Mouse (Mus musculus) liver, embryonic 13.5 days (tissue): ENCODE measurements around the gene Ppef1. TPM values are rescaled to one million over a fixed set of nuclear protein-coding genes. Genes with fewer than 3 reads are reported as not detected.
"Not testable (repeated sequence)": the region's sequence is repeated elsewhere in the genome, so short reads cannot be mapped to it uniquely, and the experiment has no call there.

Experiments
- ATAC-seq: fragments of 200-750 bp; cut with Nextera tagmentation; 2 replicates; pipeline ENCODE4 v1.8.0; 2017; ENCODE audit warnings: low read depth, mild to moderate bottlenecking, moderate number of reproducible peaks, moderate library complexity
- DNase-seq: peaks from one replicate; pipeline ENCODE4 v3.0.0; 2022
- H3K27ac ChIP-seq: fragments of 300-500 bp; sonication (generic); 2 replicates; pipeline ENCODE4 v1.5.1; 2015; ENCODE audit warnings: moderate library complexity, mild to moderate bottlenecking, inconsistent platforms
- H3K27me3 ChIP-seq: fragments of 300-500 bp; sonication (generic); 2 replicates; pipeline ENCODE4 v1.6.1; 2015; ENCODE audit warnings: mild to moderate bottlenecking, inconsistent platforms
- H3K36me3 ChIP-seq: fragments of 300-500 bp; sonication (generic); 2 replicates; pipeline ENCODE4 v1.6.1; 2015; ENCODE audit warnings: mild to moderate bottlenecking, inconsistent platforms
- H3K4me1 ChIP-seq: fragments of 300-500 bp; sonication (generic); replicated peaks from 2 replicates; pipeline ENCODE4 v1.6.1; 2015; ENCODE audit warnings: inconsistent platforms
- H3K4me2 ChIP-seq: fragments of 300-500 bp; sonication (generic); 2 replicates; pipeline ENCODE4 v1.6.1; 2015; ENCODE audit warnings: inconsistent platforms, mild to moderate bottlenecking, moderate library complexity
- H3K4me3 ChIP-seq: fragments of 300-500 bp; sonication (generic); replicated peaks from 2 replicates; pipeline ENCODE4 v1.5.1; 2015; ENCODE audit warnings: mild to moderate bottlenecking, inconsistent platforms
- H3K9ac ChIP-seq: fragments of 300-500 bp; sonication (generic); 2 replicates; pipeline ENCODE4 v1.6.1; 2015; ENCODE audit warnings: mild to moderate bottlenecking, inconsistent platforms
- H3K9me3 ChIP-seq: fragments of 300-500 bp; sonication (generic); replicated peaks from 2 replicates; pipeline ENCODE4 v1.6.1; 2016; ENCODE audit warnings: inconsistent platforms
- WGBS: fragments of 180-500 bp; shearing (Covaris S2); methylation state at CpG from one replicate; pipeline ENCODE4 v1.1.7; 2015; ENCODE audit not compliant: insufficient replicate concordance; 5-methylcytosine and 5-hydroxymethylcytosine counted together
- polyA plus RNA-seq: library from polyadenylated mRNA; unstranded; fragments of >200 nt; fragmentation: Nextera tagmentation; extraction: Ambion mirVana; gene quantifications from 2 replicates; pipeline ENCODE4 v1.2.1, GENCODE M21; 2015

The Ppef1 gene
- polyA plus RNA-seq, result 0.06 TPM in 1 of 2 replicates, not detected in the other

DNA sequence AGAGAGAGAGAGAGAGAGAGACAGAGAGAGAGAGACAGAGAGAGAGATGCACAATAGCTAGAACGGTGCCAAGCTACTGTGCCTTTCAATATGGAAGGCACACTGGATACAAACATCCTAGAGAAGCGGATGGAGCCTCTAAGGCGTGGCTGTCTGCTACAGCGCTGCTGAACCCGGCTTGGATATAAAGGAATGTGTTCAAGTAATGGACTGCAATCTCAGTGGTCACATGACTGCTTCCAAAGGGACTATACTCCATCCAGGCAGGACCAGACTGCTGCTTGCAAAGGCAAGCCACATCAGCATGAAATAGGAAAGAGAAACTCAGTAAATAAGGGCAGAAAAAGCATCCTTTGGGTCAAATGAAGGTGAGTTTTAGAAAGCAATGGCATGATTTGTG is at the start of gene Ppef1:
Ppef1 (minus strand) TSS at position 116 of the 400 bp plus-strand sequence.
- H3K4me3 ChIP-seq, result no peak within 1 kb of the TSS
- H3K27ac ChIP-seq, result no peak within 1 kb of the TSS
- WGBS, result 66% methylated on average over 5 of the region's 5 CpGs
- H3K9me3 ChIP-seq, result no peaks in the 10 kb centered on the region
- H3K27me3 ChIP-seq, result no peaks in the 10 kb centered on the region; the same call in 1 of the 2 replicates
- ATAC-seq, result no peak
- DNase-seq, result no peak
- H3K4me2 ChIP-seq, result no peak within 1 kb of the TSS
- no peaks in the 10 kb centered on the region for H3K36me3 ChIP-seq
- no peaks in the 10 kb centered on the region for H3K4me1 ChIP-seq
- no peak within 1 kb of the TSS for H3K9ac ChIP-seq

DNA sequence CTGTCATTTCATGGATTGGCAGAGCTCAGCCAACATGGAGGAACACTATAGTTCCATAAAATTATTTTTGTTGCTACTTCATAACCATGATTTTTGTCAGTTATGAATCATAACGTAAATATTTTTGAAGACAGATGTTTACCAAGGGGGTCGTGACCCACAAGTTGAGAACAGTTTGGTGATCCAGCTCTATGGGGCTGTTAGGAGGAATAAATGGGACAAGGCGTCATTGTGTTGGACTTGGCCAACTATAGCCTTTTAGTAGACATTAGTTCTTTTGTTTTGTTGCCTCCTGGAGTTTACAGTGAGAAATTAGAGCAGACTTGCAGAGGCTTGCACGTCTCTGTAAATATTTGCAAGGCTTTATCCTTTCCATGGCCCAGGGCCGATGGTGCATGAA is 46.7 kb upstream of the Ppef1 start:
- no peak for ATAC-seq
- no peaks in the 10 kb centered on the region for H3K4me1 ChIP-seq

DNA sequence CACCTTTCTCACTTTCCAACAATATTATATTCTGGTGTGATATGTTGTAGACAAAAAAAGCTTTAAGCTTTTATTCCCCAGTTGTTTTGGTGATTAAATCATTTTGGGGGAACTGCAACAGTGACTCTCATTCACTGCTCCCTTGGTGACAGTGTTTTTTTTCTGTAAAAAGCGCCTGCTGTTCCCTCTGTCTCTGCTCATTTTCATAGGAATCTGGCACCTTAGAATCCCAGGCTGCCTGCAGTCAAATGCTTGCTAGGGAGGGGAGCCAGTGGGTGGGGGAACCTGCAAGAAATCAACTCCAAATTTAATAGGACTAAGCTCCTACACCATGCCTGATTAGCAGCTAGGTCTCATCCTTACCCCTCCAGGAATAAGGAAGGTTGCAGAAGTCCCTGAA is 37.5 kb upstream of the Ppef1 start:
- H3K9ac ChIP-seq, result no peak overlapping the region
- H3K4me1 ChIP-seq, result no peaks in the 10 kb centered on the region
- no peaks in the 10 kb centered on the region for H3K9me3 ChIP-seq
- no peak overlapping the region for H3K27ac ChIP-seq
- ATAC-seq, result no peak
- H3K4me2 ChIP-seq, result no peak overlapping the region
- H3K27me3 ChIP-seq, result no peaks in the 10 kb centered on the region
- no peaks in the 10 kb centered on the region for H3K36me3 ChIP-seq
- H3K4me3 ChIP-seq, result no peak overlapping the region
- 28% methylated on average over 1 of the region's 1 CpGs for WGBS
- DNase-seq, result no peak

More for the DNA sequence above, 46.7 kb upstream of the Ppef1 start:
- H3K27ac ChIP-seq, result no peak overlapping the region
- DNase-seq, result no peak
- H3K36me3 ChIP-seq, result no peaks in the 10 kb centered on the region
- H3K27me3 ChIP-seq, result no peaks in the 10 kb centered on the region
- 63% methylated on average over 5 of the region's 5 CpGs for WGBS
- no peaks in the 10 kb centered on the region for H3K9me3 ChIP-seq
- no peak overlapping the region for H3K9ac ChIP-seq
- H3K4me2 ChIP-seq, result no peak overlapping the region
- H3K4me3 ChIP-seq, result no peak overlapping the region

DNA sequence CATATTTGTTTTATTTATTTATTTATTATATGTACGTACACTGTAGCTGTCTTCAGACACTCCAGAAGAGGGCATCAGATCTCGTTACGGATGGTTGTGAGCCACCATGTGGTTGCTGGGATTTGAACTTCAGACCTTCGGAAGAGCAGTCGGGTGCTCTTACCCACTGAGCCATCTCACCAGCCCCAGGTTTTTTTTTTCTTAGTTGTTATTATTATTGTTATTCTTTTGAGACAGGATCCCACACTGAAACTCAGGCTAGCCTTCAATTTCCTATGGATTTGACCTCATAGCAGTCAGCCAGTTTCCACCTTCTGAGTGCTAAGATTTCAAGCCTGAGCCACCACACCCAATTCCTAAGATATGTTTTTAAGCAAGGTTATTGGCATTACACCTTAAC is 34.1 kb upstream of the Ppef1 start:
- H3K27me3 ChIP-seq, H3K9ac ChIP-seq, H3K27ac ChIP-seq, DNase-seq, ATAC-seq, H3K4me2 ChIP-seq, H3K36me3 ChIP-seq, H3K9me3 ChIP-seq, H3K4me1 ChIP-seq, H3K4me3 ChIP-seq: not testable (repeated sequence)
- WGBS, result 76% methylated on average over 5 of the region's 5 CpGs

DNA sequence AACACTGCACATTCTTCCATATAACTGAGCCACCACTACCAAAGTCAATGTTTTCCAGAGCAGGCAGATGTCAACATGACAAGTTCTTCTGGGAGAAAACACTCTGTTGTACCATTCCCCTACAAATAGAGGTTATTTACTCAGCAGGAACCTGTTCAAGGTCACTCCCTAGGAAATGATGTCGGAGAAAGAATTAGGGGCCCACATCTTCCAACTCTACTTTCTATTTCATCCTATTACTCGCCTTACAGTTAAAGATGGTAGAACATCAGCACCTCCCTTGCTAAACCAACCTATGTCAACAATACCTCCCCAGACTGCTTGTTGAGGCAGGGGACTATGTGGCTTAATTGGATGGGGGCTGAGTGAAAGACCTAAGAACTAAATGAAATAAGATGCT is 32.1 kb upstream of the Ppef1 start, which contains the start of gene Rs1:
Rs1 (plus strand) TSS at position 301 of the 400 bp plus-strand sequence.
- H3K27ac ChIP-seq, result no peak within 1 kb of the TSS
- peak within 1 kb of the TSS; percentile 58 for H3K4me2 ChIP-seq
- no peaks in the 10 kb centered on the region for H3K4me1 ChIP-seq
- H3K27me3 ChIP-seq, result no peaks in the 10 kb centered on the region
- H3K4me3 ChIP-seq, result peak within 1 kb of the TSS; percentile 64
- no peak for ATAC-seq
- no peak for DNase-seq
- WGBS, result 60% methylated on average over 2 of the region's 2 CpGs
- H3K9me3 ChIP-seq, result no peaks in the 10 kb centered on the region
- H3K9ac ChIP-seq, result no peak within 1 kb of the TSS
- H3K36me3 ChIP-seq, result no peaks in the 10 kb centered on the region

DNA sequence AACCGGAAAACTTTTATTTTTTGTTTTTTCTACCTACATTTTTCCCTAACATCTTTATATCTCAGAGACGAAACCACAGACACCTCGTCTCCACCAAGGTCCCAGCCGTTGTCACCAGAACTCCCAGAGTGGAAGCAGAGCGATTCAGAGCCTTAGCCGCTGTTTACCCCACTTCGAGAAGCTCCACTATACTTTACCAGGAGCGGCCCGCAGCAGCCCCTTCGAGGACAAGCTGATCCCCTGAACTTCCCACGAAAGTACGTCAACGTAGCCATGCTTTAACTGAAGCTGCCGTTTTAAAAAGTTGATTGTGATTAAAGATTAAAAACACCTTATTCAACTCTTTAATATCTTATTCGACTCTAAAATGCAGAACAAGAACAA is 30.7 kb upstream of the Ppef1 start:
- Histone ChIP-seq H3K36me3 (no peaks in the 10 kb centered on the region), H3K9ac (peak overlapping the region; percentile 67), H3K27me3 (no peaks in the 10 kb centered on the region), H3K4me2 (peak overlapping the region; percentile 58), H3K27ac (no peak overlapping the region), H3K4me1 (no peaks in the 10 kb centered on the region), H3K4me3 (peak overlapping the region; percentile 64), H3K9me3 (no peaks in the 10 kb centered on the region)
- ATAC-seq (peak; percentile 85), DNase-seq (no peak)
- WGBS, result 23% methylated on average over 15 of the region's 15 CpGs

DNA sequence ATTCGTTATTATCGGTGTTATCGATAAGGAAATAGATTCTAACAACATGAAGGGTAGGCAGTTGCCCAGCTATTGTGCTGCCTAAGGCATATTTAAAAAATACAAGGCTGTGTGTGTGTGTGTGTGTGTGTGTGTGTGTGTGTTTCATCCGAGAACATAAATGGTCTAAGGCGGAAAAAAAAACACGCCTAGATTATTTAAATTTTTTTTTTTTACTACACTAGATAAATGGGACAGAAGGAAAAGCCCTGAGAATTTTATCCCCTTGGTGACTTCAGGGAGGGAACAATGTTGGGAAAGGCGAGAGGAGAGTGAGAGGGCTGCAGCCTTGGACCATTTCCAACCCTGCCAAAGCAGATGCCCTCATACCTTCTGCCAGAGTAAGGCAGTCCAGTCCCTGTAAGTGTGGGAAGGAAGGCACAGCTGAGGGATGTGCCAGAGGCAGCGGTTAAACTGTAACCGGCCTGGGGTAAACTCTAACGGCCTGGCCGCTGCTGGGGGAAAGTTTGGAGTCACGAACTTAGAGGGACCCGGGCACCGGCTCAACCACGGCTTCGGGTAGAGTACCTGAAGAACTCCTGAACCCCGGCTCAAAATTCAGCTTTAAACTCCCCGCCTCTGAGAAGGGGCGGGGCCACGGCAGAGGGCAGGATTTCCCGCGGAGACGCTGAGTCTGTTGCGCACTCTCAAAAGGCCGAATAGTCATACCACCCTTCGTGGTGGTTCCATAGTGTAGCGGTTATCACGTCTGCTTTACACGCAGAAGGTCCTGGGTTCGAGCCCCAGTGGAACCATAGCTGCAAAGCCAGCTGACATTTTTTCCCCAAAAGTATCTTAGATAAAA is 30.0 kb upstream of the Ppef1 start:
- Histone ChIP-seq H3K4me3 (peak overlapping the region; percentile 64), H3K27me3 (no peaks in the 10 kb centered on the region), H3K4me1 (no peaks in the 10 kb centered on the region), H3K36me3 (no peaks in the 10 kb centered on the region), H3K27ac (no peak overlapping the region), H3K4me2 (peak overlapping the region; percentile 58), H3K9me3 (no peaks in the 10 kb centered on the region), H3K9ac (peak overlapping the region; percentile 67)
- DNase-seq (peak; percentile 83), ATAC-seq (peak; percentile 94)
- whole genome bisulfite sequencing, result 27% methylated on average over 30 of the region's 30 CpGs

DNA sequence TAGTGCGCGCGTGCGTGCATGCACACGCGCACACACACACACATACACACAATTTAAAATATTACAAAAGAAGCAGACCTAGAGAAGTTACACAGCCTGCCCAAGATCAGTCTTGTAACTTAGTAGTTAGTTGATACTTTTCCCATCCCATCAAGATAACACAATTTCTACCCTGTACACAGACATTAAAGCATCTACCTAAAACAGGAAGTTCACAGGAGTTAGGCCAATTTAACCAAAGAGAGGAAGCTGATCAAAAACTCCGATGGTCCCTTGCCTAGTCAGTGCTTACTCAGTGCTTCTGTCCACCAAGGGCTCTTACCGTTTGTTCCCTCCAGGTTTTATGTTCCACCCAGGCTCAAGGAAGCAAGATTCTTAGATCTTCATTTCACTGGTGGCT is 15.2 kb upstream of the Ppef1 start:
- ATAC-seq (no peak), DNase-seq (no peak)
- no peak overlapping the region for H3K4me2 ChIP-seq
- H3K4me1 ChIP-seq, result no peaks in the 10 kb centered on the region
- H3K9ac ChIP-seq, result no peak overlapping the region
- H3K4me3 ChIP-seq, result no peak overlapping the region
- H3K27ac ChIP-seq, result no peak overlapping the region
- H3K27me3 ChIP-seq, result no peaks in the 10 kb centered on the region; the same call in 1 of the 2 replicates
- 81% methylated on average over 8 of the region's 8 CpGs for WGBS
- H3K36me3 ChIP-seq, result no peaks in the 10 kb centered on the region
- no peaks in the 10 kb centered on the region for H3K9me3 ChIP-seq

DNA sequence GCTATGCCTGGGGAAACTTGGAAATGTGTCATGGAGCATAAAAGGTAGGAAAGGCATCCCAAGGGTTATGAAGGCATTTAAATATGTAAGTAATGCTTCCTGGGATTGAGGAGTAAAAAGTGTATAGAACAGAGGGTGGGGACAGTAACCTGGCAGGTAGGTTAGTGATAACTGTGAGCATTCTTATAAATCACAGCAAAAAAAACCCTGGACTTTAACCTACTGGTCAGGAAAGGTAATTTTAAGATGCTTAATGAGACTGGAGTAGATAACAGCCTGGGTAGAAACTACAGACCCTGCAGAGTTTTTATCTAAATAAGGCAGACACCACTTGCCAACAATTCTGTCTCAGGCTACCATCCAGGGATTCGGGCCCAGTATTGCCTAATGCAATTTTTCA is 13.1 kb upstream of the Ppef1 start:
- H3K4me1 ChIP-seq, result no peaks in the 10 kb centered on the region
- no peak overlapping the region for H3K4me2 ChIP-seq
- no peaks in the 10 kb centered on the region for H3K27me3 ChIP-seq
- no peak for ATAC-seq
- DNase-seq, result no peak
- H3K27ac ChIP-seq, result no peak overlapping the region
- no peak overlapping the region for H3K9ac ChIP-seq
- no peak overlapping the region for H3K4me3 ChIP-seq
- no peaks in the 10 kb centered on the region for H3K9me3 ChIP-seq
- WGBS, result 46% methylated on average over 1 of the region's 1 CpGs
- no peaks in the 10 kb centered on the region for H3K36me3 ChIP-seq

DNA sequence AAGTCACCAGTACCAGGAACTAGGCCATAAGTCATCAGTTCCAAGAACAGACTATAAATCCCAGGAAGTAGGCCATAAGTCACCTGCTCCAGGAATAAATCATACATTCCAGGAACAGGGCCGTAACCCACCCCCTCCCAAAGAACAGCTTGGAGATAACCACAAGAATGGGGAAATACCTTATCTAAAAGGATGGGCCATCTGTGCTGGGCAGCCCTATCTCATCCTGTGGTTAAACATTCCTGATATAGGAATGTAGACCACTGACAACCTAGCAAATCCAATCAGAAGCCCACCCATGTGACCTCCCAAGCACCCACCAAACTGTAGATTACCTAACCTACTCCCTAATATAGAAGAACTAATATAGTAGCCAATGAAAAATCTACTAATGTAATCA is 9.8 kb upstream of the Ppef1 start:
- 31% methylated on average over 1 of the region's 1 CpGs for WGBS
- no peaks in the 10 kb centered on the region for H3K9me3 ChIP-seq
- no peak overlapping the region for H3K27ac ChIP-seq
- no peaks in the 10 kb centered on the region for H3K27me3 ChIP-seq
- ATAC-seq (no peak), DNase-seq (no peak)
- H3K4me3 ChIP-seq, result no peak overlapping the region
- H3K4me1 ChIP-seq, result no peaks in the 10 kb centered on the region
- H3K4me2 ChIP-seq, result no peak overlapping the region
- H3K9ac ChIP-seq, result no peak overlapping the region
- H3K36me3 ChIP-seq, result no peaks in the 10 kb centered on the region

DNA sequence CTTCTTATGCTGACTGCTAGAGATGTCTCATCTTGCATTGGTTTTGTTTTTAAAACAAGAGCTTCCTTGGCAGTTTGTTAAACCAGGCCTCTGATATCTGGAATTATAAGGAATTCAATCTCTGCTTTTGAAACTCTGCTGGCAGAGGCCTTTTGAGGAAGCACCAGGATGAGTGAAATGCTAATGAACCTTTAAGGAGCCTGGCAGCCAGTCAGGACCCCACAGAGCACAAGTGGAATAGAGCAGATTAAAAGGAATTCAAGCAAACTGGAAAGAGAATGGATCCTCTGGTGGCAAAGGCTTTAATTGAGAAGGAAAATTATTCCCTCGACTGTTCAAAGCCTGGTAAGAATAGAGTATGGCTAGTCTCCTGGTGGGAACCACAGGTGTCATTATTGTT is 36.4 kb downstream of the Ppef1 start:
- H3K4me2 ChIP-seq, result no peak overlapping the region
- ATAC-seq (no peak), DNase-seq (no peak)
- H3K36me3 ChIP-seq, result no peaks in the 10 kb centered on the region
- no peak overlapping the region for H3K4me3 ChIP-seq
- H3K9me3 ChIP-seq, result no peaks in the 10 kb centered on the region
- H3K9ac ChIP-seq, result no peak overlapping the region
- 25% methylated on average over 1 of the region's 1 CpGs for WGBS
- H3K27me3 ChIP-seq, result peaks cover 3% of the 10 kb centered on the region; the same call in 1 of the 2 replicates
- H3K27ac ChIP-seq, result no peak overlapping the region
- no peaks in the 10 kb centered on the region for H3K4me1 ChIP-seq

DNA sequence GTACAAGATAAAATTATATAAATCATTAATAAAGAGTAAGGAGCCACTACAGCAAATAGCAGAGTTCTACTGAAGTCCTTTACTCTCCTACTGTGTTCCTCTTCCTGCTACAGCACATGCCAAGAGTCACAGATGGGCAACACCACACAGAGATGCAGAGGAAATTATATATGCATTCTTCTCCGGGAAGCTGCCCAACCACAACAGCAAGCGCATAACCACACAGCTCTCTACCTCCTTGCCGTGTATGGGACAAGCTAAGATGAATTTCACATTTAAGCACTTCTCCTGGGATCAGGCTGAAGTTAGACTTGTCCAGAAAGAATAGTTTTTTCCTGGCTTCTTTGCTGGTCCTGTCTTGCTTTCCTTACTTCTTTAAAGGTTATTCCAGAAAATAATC is 44.0 kb downstream of the Ppef1 start:
- DNase-seq (no peak), ATAC-seq (no peak)
- Histone ChIP-seq H3K27me3 (no peaks in the 10 kb centered on the region; the same call in 1 of the 2 replicates), H3K4me3 (no peak overlapping the region), H3K36me3 (no peaks in the 10 kb centered on the region), H3K9ac (no peak overlapping the region), H3K27ac (no peak overlapping the region), H3K4me1 (no peaks in the 10 kb centered on the region), H3K4me2 (no peak overlapping the region), H3K9me3 (no peaks in the 10 kb centered on the region)
- 56% methylated on average over 3 of the region's 3 CpGs for WGBS
